Mouse (Mus musculus) midbrain, embryonic 10.5 days (tissue): ENCODE data around the gene Tpd52l2. TPM values are rescaled to one million over a fixed set of nuclear protein-coding genes. Genes with fewer than 3 reads are reported as not detected.
"Not testable (repeated sequence)": the region's sequence is repeated elsewhere in the genome, so short reads cannot be mapped to it uniquely, and the experiment has no call there.

ENCODE experiments used
- DNase-seq: peaks from one replicate; pipeline ENCODE4 v3.0.0-alpha.2; 2017; ENCODE audit warnings: low spot score
- H3K27ac ChIP-seq: fragments of 300-500 bp; sonication (generic); replicated peaks from 2 replicates; pipeline ENCODE4 v1.5.1; 2016; ENCODE audit warnings: mild to moderate bottlenecking
- H3K27me3 ChIP-seq: fragments of 300-500 bp; sonication (generic); 2 replicates; pipeline ENCODE4 v1.6.1; 2016; ENCODE audit warnings: low read depth, mild to moderate bottlenecking; ENCODE audit not compliant: poor library complexity, severe bottlenecking
- H3K36me3 ChIP-seq: fragments of 300-500 bp; sonication (generic); 2 replicates; pipeline ENCODE4 v1.6.1; 2016; ENCODE audit warnings: mild to moderate bottlenecking, moderate library complexity
- H3K4me1 ChIP-seq: fragments of 300-500 bp; sonication (generic); 2 replicates; pipeline ENCODE4 v1.6.1; 2016
- H3K4me3 ChIP-seq: fragments of 300-500 bp; sonication (generic); 2 replicates; pipeline ENCODE4 v1.5.1; 2016; ENCODE audit warnings: mild to moderate bottlenecking, moderate library complexity
- H3K9me3 ChIP-seq: fragments of 300-500 bp; sonication (generic); replicated peaks from 2 replicates; pipeline ENCODE4 v1.6.1; 2016; ENCODE audit warnings: mild to moderate bottlenecking
- WGBS: fragments of 180-500 bp; shearing (Covaris S2); methylation state at CpG from one replicate; pipeline ENCODE4 v1.1.7; 2016; 5-methylcytosine and 5-hydroxymethylcytosine counted together
- polyA plus RNA-seq: library from polyadenylated mRNA; unstranded; fragments of >200 nt; fragmentation: Nextera tagmentation; extraction: Ambion mirVana; gene quantifications from 2 replicates; pipeline ENCODE4 v1.2.1, GENCODE M21; 2016

Tpd52l2 gene
- polyA plus RNA-seq, 1 experiment from 2014 or later: 167 TPM

- no peak within 1 kb of the TSS for H3K27ac ChIP-seq
- no peak for DNase-seq
- H3K4me1 ChIP-seq: peaks cover 22% of the 10 kb centered on the region
- no peaks in the 10 kb centered on the region for H3K36me3 ChIP-seq
- no peaks in the 10 kb centered on the region for H3K27me3 ChIP-seq
- no peak within 1 kb of the TSS for H3K4me3 ChIP-seq
- no peaks in the 10 kb centered on the region for H3K9me3 ChIP-seq
- WGBS: 87% methylated on average over 31 of the region's 31 CpGs
These were observed 3.6 kb upstream of the Tpd52l2 start, which contains the start of gene Abhd16b for GRCm38 (mm10) chr2:181493156-181493927. TSS of gene Abhd16b (plus strand) at chr2:181493206.

GRCm38 (mm10) chr2:181494266-181494945 lies 2.5 kb upstream of the Tpd52l2 start:
- H3K27me3 ChIP-seq: no peaks in the 10 kb centered on the region
- no peaks in the 10 kb centered on the region for H3K9me3 ChIP-seq
- DNase-seq: no peak
- no peak overlapping the region for H3K4me3 ChIP-seq
- peaks cover 2% of the 10 kb centered on the region; the same call in 1 of the 2 replicates for H3K36me3 ChIP-seq
- H3K4me1 ChIP-seq: peaks cover 24% of the 10 kb centered on the region
- WGBS: 83% methylated on average over 26 of the region's 26 CpGs
- H3K27ac ChIP-seq: no peak overlapping the region

- WGBS: 65% methylated on average over 8 of the region's 8 CpGs
- not testable (repeated sequence) for DNase-seq, H3K9me3 ChIP-seq, H3K27me3 ChIP-seq, H3K27ac ChIP-seq
- Histone ChIP-seq H3K4me1 (peaks cover 24% of the 10 kb centered on the region), H3K36me3 (peaks cover 16% of the 10 kb centered on the region), H3K4me3 (peak overlapping the region; percentile 91; the same call in 1 of the 2 replicates)
These were observed 1.1 kb upstream of the Tpd52l2 start for GRCm38 (mm10) chr2:181495845-181496244.

DNA sequence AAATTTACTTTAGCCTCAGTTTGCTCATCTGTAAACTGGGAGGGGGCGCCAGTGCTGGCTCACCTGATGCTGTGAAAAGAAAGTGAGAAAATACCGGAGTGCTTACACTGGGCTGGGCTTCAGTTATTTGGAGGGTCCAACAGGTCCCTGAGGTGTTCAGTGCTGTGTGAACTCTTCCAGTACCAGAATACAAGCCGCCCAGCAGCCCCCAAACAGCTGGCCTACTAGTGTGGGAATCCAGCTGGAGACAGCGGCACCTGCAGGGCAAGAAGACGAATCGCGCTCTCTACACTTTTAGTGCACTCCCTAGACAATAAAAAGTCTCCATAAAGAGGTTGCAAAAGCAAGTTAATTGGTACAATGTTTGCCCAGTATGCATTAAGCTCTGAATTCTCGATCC lies 661 bp upstream of the Tpd52l2 start:
- WGBS: 14% methylated on average over 8 of the region's 8 CpGs
- H3K4me3 ChIP-seq: peak overlapping the region; percentile 91
- peak; percentile 59 for DNase-seq
- H3K27ac ChIP-seq: peak overlapping the region; percentile 92
- no peaks in the 10 kb centered on the region for H3K27me3 ChIP-seq
- peaks cover 21% of the 10 kb centered on the region for H3K36me3 ChIP-seq
- H3K9me3 ChIP-seq: no peaks in the 10 kb centered on the region
- peaks cover 24% of the 10 kb centered on the region for H3K4me1 ChIP-seq

DNA sequence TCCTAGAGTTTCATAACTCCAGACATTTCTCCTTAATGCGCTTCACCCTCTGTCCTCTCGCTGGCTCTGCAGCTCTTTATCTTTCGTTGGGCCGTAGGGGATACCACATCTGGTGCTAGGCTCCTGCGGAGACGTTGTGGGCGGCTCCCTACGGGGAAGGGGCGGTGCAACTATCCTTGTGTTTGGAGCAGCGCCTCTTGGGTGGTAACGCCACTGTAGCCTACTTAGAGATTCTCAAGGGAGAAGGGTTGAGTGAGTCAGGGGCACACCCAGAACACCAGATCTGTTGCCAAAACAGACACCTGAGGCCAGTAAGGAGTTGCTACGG lies 570 bp downstream of the Tpd52l2 start:
- H3K27ac ChIP-seq: peak overlapping the region; percentile 92
- peak; percentile 53 for DNase-seq
- WGBS: under 1% methylated on average over 12 of the region's 12 CpGs
- peaks cover 19% of the 10 kb centered on the region for H3K4me1 ChIP-seq
- no peaks in the 10 kb centered on the region for H3K27me3 ChIP-seq
- H3K9me3 ChIP-seq: no peaks in the 10 kb centered on the region
- H3K36me3 ChIP-seq: peaks cover 33% of the 10 kb centered on the region
- peak overlapping the region; percentile 91 for H3K4me3 ChIP-seq

DNA sequence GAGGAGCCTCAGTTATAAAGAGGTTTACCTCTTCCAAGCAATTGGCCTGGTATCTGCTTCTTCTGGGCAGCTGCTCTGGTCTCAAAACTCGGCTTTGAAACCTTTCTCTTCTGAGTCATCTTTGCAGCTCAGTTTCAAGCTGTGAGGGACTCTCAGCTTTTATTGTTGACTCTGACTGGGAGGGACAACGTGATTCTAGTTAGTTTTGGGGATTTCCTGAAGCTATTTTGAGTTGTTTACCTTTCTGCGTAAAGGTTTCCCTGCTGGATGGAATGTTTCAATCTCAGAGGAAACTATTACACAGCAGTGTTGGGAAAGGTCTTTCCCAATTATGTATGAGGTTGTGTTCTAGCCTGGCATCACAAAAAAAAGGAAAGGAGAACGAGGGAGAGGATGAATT lies 1.7 kb downstream of the Tpd52l2 start:
- H3K36me3 ChIP-seq: peaks cover 44% of the 10 kb centered on the region
- peak overlapping the region; percentile 91; the same call in 1 of the 2 replicates for H3K4me3 ChIP-seq
- no peak for DNase-seq
- H3K9me3 ChIP-seq: no peaks in the 10 kb centered on the region
- H3K27me3 ChIP-seq: no peaks in the 10 kb centered on the region
- no peak overlapping the region for H3K27ac ChIP-seq
- H3K4me1 ChIP-seq: peaks cover 19% of the 10 kb centered on the region
- 81% methylated on average over 4 of the region's 4 CpGs for WGBS

- no peaks in the 10 kb centered on the region for H3K9me3 ChIP-seq
- H3K4me1 ChIP-seq: no peaks in the 10 kb centered on the region
- no peak overlapping the region for H3K4me3 ChIP-seq
- H3K27ac ChIP-seq: no peak overlapping the region
- 85% methylated on average over 2 of the region's 2 CpGs for WGBS
- H3K27me3 ChIP-seq: no peaks in the 10 kb centered on the region
- no peak for DNase-seq
- peaks cover 97% of the 10 kb centered on the region for H3K36me3 ChIP-seq
These were observed 12.2 kb downstream of the Tpd52l2 start for GRCm38 (mm10) chr2:181509191-181509590.

- Histone ChIP-seq H3K27me3 (no peaks in the 10 kb centered on the region), H3K36me3 (peaks cover 97% of the 10 kb centered on the region), H3K27ac (no peak overlapping the region), H3K4me3 (no peak overlapping the region), H3K4me1 (no peaks in the 10 kb centered on the region), H3K9me3 (no peaks in the 10 kb centered on the region)
- WGBS: 96% methylated on average over 8 of the region's 8 CpGs
- DNase-seq: no peak
These were observed 14.3 kb downstream of the Tpd52l2 start for GRCm38 (mm10) chr2:181511231-181511630.

- WGBS: 84% methylated on average over 3 of the region's 3 CpGs
- Histone ChIP-seq H3K4me3 (peak overlapping the region; percentile 98), H3K9me3 (no peaks in the 10 kb centered on the region), H3K27ac (peak overlapping the region; percentile 97), H3K4me1 (peaks cover 28% of the 10 kb centered on the region), H3K27me3 (no peaks in the 10 kb centered on the region), H3K36me3 (peaks cover 51% of the 10 kb centered on the region)
- no peak for DNase-seq
These were observed 22.3 kb downstream of the Tpd52l2 start for GRCm38 (mm10) chr2:181519201-181519600.

DNA sequence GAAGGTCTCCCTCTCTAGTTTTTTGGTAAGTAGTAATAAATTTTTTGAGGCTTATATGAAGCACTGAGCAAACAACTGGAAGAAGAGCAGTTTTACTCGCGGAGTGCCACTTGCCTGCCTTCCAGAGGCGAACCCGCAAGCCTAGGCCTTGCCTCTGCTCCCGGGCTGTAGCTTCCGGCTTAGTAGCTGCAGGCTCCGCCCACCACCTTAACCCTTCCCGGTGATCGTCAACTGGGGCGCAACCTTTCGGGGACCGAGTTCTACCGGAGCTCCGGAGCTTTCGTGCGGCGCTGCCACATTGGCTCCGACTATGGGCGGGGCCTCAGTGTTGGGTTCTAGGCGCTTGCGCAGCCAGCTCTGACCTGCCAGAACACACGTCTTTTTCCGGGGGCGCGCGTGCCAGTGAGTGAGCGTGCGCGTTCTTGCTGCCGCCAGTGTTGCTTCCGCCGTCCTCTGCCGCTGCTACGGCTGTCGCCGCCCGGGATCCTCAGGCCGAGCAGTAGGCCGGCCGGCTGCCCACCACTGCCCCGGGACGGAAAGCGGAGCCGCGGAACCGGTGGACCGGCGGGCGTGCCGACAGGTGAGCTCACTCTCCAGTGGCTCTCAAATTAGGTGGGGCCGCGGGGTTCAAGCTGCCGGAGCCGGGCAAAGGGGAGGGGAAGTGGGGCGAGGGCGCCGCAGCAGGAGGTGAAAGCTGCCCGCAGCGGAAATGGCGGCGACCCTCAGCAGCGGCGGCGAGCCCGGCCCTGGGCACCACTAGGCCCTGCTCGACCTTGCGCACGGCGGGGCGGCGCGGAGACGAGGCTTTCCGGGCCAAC lies 23.4 kb downstream of the Tpd52l2 start, which contains the start of gene Dnajc5:
TSS of gene Dnajc5 (plus strand) at position 368 of the 818 bp plus-strand sequence.
- Histone ChIP-seq H3K4me3 (peak within 1 kb of the TSS; percentile 98), H3K9me3 (no peaks in the 10 kb centered on the region), H3K36me3 (peaks cover 40% of the 10 kb centered on the region), H3K27me3 (no peaks in the 10 kb centered on the region), H3K27ac (peak within 1 kb of the TSS; percentile 97), H3K4me1 (peaks cover 28% of the 10 kb centered on the region)
- WGBS: under 1% methylated on average over 74 of the region's 74 CpGs
- DNase-seq: peak; percentile 97

DNA sequence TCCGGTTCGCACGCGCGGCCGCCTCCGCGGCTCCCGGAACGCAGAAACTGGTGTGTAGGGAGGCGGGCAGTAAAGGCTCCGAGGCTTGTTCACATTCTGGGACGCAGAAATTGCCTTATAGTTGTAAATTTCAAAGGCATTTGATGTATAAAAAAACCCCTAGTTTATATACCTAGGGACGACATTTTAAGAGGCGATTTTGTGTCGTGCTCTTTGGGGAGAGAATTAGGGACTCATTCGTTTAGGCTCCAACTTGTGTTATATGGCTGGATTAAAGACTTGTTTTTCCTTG lies 23.9 kb downstream of the Tpd52l2 start:
- H3K9me3 ChIP-seq: no peaks in the 10 kb centered on the region
- under 1% methylated on average over 17 of the region's 17 CpGs for WGBS
- peaks cover 28% of the 10 kb centered on the region for H3K4me1 ChIP-seq
- peaks cover 37% of the 10 kb centered on the region for H3K36me3 ChIP-seq
- no peaks in the 10 kb centered on the region for H3K27me3 ChIP-seq
- H3K27ac ChIP-seq: peak overlapping the region; percentile 97
- H3K4me3 ChIP-seq: peak overlapping the region; percentile 98
- no peak for DNase-seq

GRCm38 (mm10) chr2:181521491-181521890 lies 24.5 kb downstream of the Tpd52l2 start:
- H3K27me3 ChIP-seq: no peaks in the 10 kb centered on the region
- peak overlapping the region; percentile 98 for H3K4me3 ChIP-seq
- H3K36me3 ChIP-seq: peaks cover 36% of the 10 kb centered on the region
- WGBS: 70% methylated on average over 10 of the region's 10 CpGs
- no peaks in the 10 kb centered on the region for H3K9me3 ChIP-seq
- peaks cover 28% of the 10 kb centered on the region for H3K4me1 ChIP-seq
- DNase-seq: no peak
- H3K27ac ChIP-seq: 0 out of 2 replicates have a peak overlapping the region, but pooled peaks have one; percentile 97
